Mouse (Mus musculus) ovary, adult 2 months (tissue): ENCODE results near the gene Gm10401. TPM values are rescaled to one million over a fixed set of nuclear protein-coding genes. Genes with fewer than 3 reads are reported as not detected.

Experiments
- polyA plus RNA-seq: library from polyadenylated mRNA; depleted of rRNA; stranded (reverse); fragments of >200 nt; gene quantifications from 2 replicates; pipeline ENCODE4 v1.2.3, GENCODE M21; 2012; rRNA removed

Gene Gm10401
- polyA plus RNA-seq, result not detected in 2 replicates

DNA sequence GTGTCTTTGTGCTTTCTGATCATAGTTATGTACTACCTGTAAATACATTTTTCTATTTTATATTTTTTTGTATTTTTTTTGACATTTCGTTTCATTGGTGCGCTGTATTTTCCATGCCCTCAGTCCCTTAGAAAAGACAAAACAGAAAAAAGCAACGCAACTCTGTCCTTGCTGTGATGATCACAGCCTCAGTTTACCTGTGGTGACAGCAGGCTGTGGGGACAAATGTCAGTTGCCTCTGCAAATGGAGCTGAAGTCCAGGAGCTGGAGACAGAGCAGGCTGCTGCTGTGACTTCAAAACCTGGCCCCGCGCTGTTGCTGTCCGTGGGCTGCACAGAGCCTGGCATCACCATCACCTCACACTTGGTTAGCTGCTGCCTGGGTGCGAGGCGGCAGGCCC, at the start of gene Gm10401:
TSS of gene Gm10401 (minus strand) at position 101 of the 400 bp plus-strand sequence.

GRCm38 (mm10) chr5:115134234-115135165, 36.4 kb upstream of the Gm10401 start, which contains the start of gene Unc119b:
Gene Unc119b, minus strand, starts transcription at chr5:115134975.

DNA sequence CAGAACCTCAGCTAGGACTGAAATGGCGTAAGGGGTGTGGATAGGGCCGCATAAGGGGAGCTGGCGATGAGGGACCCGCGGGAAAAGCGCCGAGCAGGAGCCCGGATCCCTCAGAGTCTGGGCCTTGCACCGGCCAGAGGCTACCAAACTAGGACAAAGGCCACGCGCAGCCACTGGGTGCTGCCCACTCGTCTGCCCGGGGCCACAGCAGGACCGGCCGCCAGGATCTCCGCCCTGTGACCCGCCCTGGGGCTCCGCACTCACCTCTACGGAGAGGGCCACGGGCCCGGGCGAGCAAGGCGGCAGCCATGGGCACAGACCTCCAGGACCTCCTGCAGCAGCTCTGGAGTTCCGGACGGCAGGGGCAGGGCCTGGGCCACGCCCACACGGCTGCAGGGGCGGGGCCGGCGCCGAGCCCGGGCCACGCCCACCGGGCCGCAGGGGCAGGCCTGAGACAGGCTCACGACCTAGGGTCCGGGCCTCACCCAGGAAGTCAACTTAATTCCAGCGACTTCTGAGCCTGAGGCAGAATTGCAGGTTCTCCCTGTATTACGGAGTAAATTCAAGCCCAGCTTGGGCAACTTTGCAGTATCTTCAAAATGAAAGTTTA, 21.0 kb upstream of the Gm10401 start, which contains the start of gene Acads:
TSS of gene Acads (minus strand) at position 386 of the 610 bp plus-strand sequence.

Other genes with a start within 250 kb of the Gm10401 start
- gene 4930519G04Rik, start 244.6 kb downstream of the Gm10401 start, polyA plus RNA-seq, result 0.06 TPM in 1 of 2 replicates, not detected in the other
- not detected in 2 replicates for gene Gm9936, start 239.6 kb downstream of the Gm10401 start, polyA plus RNA-seq
- 12.8 and 16.7 TPM in 2 replicates for gene Oasl2, start 201.4 kb downstream of the Gm10401 start, polyA plus RNA-seq
- 4.4 and 5.9 TPM in 2 replicates for gene Oasl1, start 175.1 kb downstream of the Gm10401 start, polyA plus RNA-seq
- 27.6 and 31.4 TPM in 2 replicates for gene 2210016L21Rik, start 156.1 kb downstream of the Gm10401 start, polyA plus RNA-seq
- 0.16 and 0.18 TPM in 2 replicates for gene Hnf1a, start 127.2 kb downstream of the Gm10401 start, polyA plus RNA-seq
- gene Sppl3, start 87.2 kb downstream of the Gm10401 start, polyA plus RNA-seq, result 174 TPM in 2 replicates
- gene Acads, start 21.1 kb upstream of the Gm10401 start, polyA plus RNA-seq, result 141 and 147 TPM in 2 replicates
- gene Unc119b, start 36.7 kb upstream of the Gm10401 start, polyA plus RNA-seq, result 56.5 and 57.8 TPM in 2 replicates
- gene Mlec, start 59.9 kb upstream of the Gm10401 start, polyA plus RNA-seq, result 84.1 and 84.5 TPM in 2 replicates
- 7.9 and 9.0 TPM in 2 replicates for gene Cabp1, start 96.1 kb upstream of the Gm10401 start, polyA plus RNA-seq
- 123 and 173 TPM in 2 replicates for gene Pop5, start 137.5 kb upstream of the Gm10401 start, polyA plus RNA-seq
- 191 and 195 TPM in 2 replicates for gene Rnf10, start 174.6 kb upstream of the Gm10401 start, polyA plus RNA-seq
- gene Coq5, start 181.4 kb upstream of the Gm10401 start, polyA plus RNA-seq, result 8.1 and 8.7 TPM in 2 replicates
- 250 and 284 TPM in 2 replicates for gene Dynll1, start 202.7 kb upstream of the Gm10401 start, polyA plus RNA-seq
- 137 and 140 TPM in 2 replicates for gene Srsf9, start 228.9 kb upstream of the Gm10401 start, polyA plus RNA-seq
- gene Gatc, start 242.9 kb upstream of the Gm10401 start, polyA plus RNA-seq, result 10.6 and 13.7 TPM in 2 replicates
- 4.7 and 6.8 TPM in 2 replicates for gene Triap1, start 242.9 kb upstream of the Gm10401 start, polyA plus RNA-seq